ENCODE assay signal across 11 mouse cellular contexts in genomic region chr6:32899061-32899460, GRCm38 (mm10).
DNase-seq lines count a peak whose midpoint lies in the region.
"Had no signal": no experiment of that assay in that cellular context is flagged by ENCODE, and none has a peak within 500 bp of the region (broad histone marks: within the 10 kb centered on the region; RNA-seq: fewer than 3 reads in every experiment).

No protein-coding gene starts in this region.

- peak; percentile 87 for DNase-seq in brain, adult 2 months (ENCODE audit: low read depth, low spot score)
- DNase-seq in cerebellum, adult 11-12 months = peak; percentile 69
- peak; percentile 81 for DNase-seq in cerebellum, adult 9-10 months
- DNase-seq in cerebellum, postnatal 36 days = peak; percentile 43 to 61
- DNase-seq in gastrocnemius, postnatal 14 days = no peak
- no peak for DNase-seq in left cerebral cortex, postnatal 14 days (ENCODE audit: low spot score in 2 of 2)
- DNase-seq: adrenal gland, postnatal 14 days; gastrocnemius, postnatal 10 days; heart, adult 2 months; heart, postnatal 14 days; kidney, adult 18-20 months had no signal

- intact Hi-C loops in gastrocnemius, postnatal 14 days (cut with DNase I; ENCODE audit: low total_unique reads) = no loop called here
- intact Hi-C loops in left cerebral cortex, postnatal 14 days (cut with DNase I) = no loop called here

Comparison
In these comparisons a context has a peak if more than half of its experiments do, and no peak if none do; other contexts are left out.
1. DNase-seq: peak in brain, adult 2 months (single experiment), cerebellum, adult 11-12 months (single experiment), cerebellum, adult 9-10 months (single experiment) and cerebellum, postnatal 36 days (2 of 2); none in gastrocnemius, postnatal 14 days (single experiment) and left cerebral cortex, postnatal 14 days (0 of 2).